Mouse (Mus musculus) forebrain, embryonic 12.5 days (tissue): ENCODE results near the gene Prpf8. TPM values are rescaled to one million over a fixed set of nuclear protein-coding genes. Genes with fewer than 3 reads are reported as not detected.

Experiments
- ATAC-seq: fragments of 200-750 bp; cut with Nextera tagmentation; 2 replicates; pipeline ENCODE4 v1.8.0; 2017; ENCODE audit warnings: moderate TSS enrichment; ENCODE audit not compliant: low FRiP score
- H3K27ac ChIP-seq: fragments of 300-500 bp; sonication (generic); 2 replicates; pipeline ENCODE4 v1.5.1; 2016; ENCODE audit warnings: mild to moderate bottlenecking
- H3K27me3 ChIP-seq: fragments of 300-500 bp; sonication (generic); 2 replicates; pipeline ENCODE4 v1.6.1; 2016; ENCODE audit warnings: mild to moderate bottlenecking
- H3K36me3 ChIP-seq: fragments of 300-500 bp; sonication (generic); replicated peaks from 2 replicates; pipeline ENCODE4 v1.6.1; 2016; ENCODE audit warnings: mild to moderate bottlenecking
- H3K4me1 ChIP-seq: fragments of 300-500 bp; sonication (generic); 2 replicates; pipeline ENCODE4 v1.6.1; 2016
- H3K4me2 ChIP-seq: fragments of 300-500 bp; sonication (generic); 2 replicates; pipeline ENCODE4 v1.6.1; 2016; ENCODE audit warnings: mild to moderate bottlenecking, moderate library complexity
- H3K4me3 ChIP-seq: fragments of 300-500 bp; sonication (generic); replicated peaks from 2 replicates; pipeline ENCODE4 v1.5.1; 2016; ENCODE audit warnings: mild to moderate bottlenecking
- H3K9ac ChIP-seq: fragments of 300-500 bp; sonication (generic); 2 replicates; pipeline ENCODE4 v1.6.1; 2016; ENCODE audit warnings: mild to moderate bottlenecking
- H3K9me3 ChIP-seq: fragments of 300-500 bp; sonication (generic); 2 replicates; pipeline ENCODE4 v1.6.1; 2016
- WGBS: fragments of 180-500 bp; shearing (Covaris S2); methylation state at CpG from one replicate; pipeline ENCODE4 v1.1.7; 2016; 5-methylcytosine and 5-hydroxymethylcytosine counted together
- microRNA counts: library from miRNA; unstranded; fragments of <30 nt; microRNA quantifications from one replicate; lab custom pipeline; 2017
- microRNA-seq: library from miRNA; unstranded; fragments of <30 nt; microRNA quantifications from one replicate; pipeline ENCODE4, GENCODE M21; 2017
- polyA plus RNA-seq: library from polyadenylated mRNA; unstranded; fragments of >200 nt; fragmentation: Nextera tagmentation; extraction: Ambion mirVana; gene quantifications from 2 replicates; pipeline ENCODE4 v1.2.1, GENCODE M21; 2016

The Prpf8 gene
- polyA plus RNA-seq, 1 experiment from 2014 or later: 92.6 TPM

DNA sequence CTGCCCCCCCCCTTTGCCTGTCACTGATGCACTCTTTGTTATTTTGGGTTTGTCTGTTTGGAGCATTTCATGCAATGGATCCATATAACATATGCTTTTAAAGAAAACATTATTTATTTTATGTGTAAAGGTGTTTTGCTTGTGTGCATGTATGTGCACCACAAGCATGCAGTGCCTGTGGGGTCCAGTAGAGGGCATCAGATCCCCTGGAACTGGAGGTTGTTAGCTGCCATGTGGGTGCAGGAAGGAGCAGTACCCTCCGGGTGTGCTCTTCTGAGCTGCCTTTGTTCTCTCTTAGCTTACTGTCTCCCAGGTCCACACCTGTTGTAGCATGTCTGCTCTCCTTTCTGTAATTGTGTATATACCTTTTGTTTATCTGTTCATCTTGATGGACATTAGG is 71.5 kb downstream of the Prpf8 start:
- H3K27me3 ChIP-seq: no peaks in the 10 kb centered on the region
- no peak overlapping the region for H3K4me2 ChIP-seq
- H3K36me3 ChIP-seq: peaks cover 5% of the 10 kb centered on the region
- 85% methylated on average over 1 of the region's 1 CpGs for WGBS
- H3K9ac ChIP-seq: no peak overlapping the region
- no peaks in the 10 kb centered on the region for H3K4me1 ChIP-seq
- no peak overlapping the region for H3K4me3 ChIP-seq
- no peaks in the 10 kb centered on the region for H3K9me3 ChIP-seq
- ATAC-seq: no peak
- no peak overlapping the region for H3K27ac ChIP-seq

MicroRNAs encoded within 50 kb of the gene (microRNA counts, 519-probe panel; counts per million panel counts)
- microRNA mmu-miR-22 (lab: Ali Mortazavi, UCI): 5,655 counts per million, percentile 77 among the panel's probes with 10 or more counts

Small RNA genes lying within 50 kb of the gene (microRNA-seq; reads per million reads assigned to microRNA genes)
- 2,923 reads per million, percentile 85 among the genes with 10 or more reads in this experiment for gene Mir22
- gene Mir3971: not detected

Other genes starting within 250 kb of the Prpf8 start
- 140 and 160 TPM in 2 replicates for gene Rpa1, start 138.5 kb upstream of the Prpf8 start, polyA plus RNA-seq
- gene Smyd4, start 138.4 kb upstream of the Prpf8 start, polyA plus RNA-seq: 20.0 and 21.0 TPM in 2 replicates
- gene Serpinf1, start 64.1 kb upstream of the Prpf8 start, polyA plus RNA-seq: 35.8 and 44.7 TPM in 2 replicates
- gene Serpinf2, start 47.2 kb upstream of the Prpf8 start, polyA plus RNA-seq: not detected in 2 replicates
- gene Wdr81, start 32.1 kb upstream of the Prpf8 start, polyA plus RNA-seq: 7.2 and 8.7 TPM in 2 replicates
- 4.9 and 7.1 TPM in 2 replicates for gene Tlcd2, start 25.1 kb upstream of the Prpf8 start, polyA plus RNA-seq
- 0.22 and 0.34 TPM in 2 replicates for gene Rilp, start 23.3 kb downstream of the Prpf8 start, polyA plus RNA-seq
- 3.0 and 3.9 TPM in 2 replicates for gene Scarf1, start 26.7 kb downstream of the Prpf8 start, polyA plus RNA-seq
- 11.4 TPM in 2 replicates for gene Slc43a2, start 44.9 kb downstream of the Prpf8 start, polyA plus RNA-seq
- gene Pitpna, start 101.3 kb downstream of the Prpf8 start, polyA plus RNA-seq: 95.5 and 96.1 TPM in 2 replicates
- 21.5 and 25.4 TPM in 2 replicates for gene Inpp5k, start 144.2 kb downstream of the Prpf8 start, polyA plus RNA-seq
- gene Myo1c, start 163.7 kb downstream of the Prpf8 start, polyA plus RNA-seq: 12.1 and 13.9 TPM in 2 replicates
- 139 and 146 TPM in 2 replicates for gene Crk, start 192.4 kb downstream of the Prpf8 start, polyA plus RNA-seq
- gene Ywhae, start 246.1 kb downstream of the Prpf8 start, polyA plus RNA-seq: 1,436 and 1,495 TPM in 2 replicates